Mouse (Mus musculus) ES-E14 (cell line): ENCODE measurements around the gene Slc16a5.

Experiments used
- CHD2 ChIP-seq: IDR thresholded peaks from 2 replicates; pipeline ENCODE4 v1.6.1; 2014; ENCODE audit warnings: mild to moderate bottlenecking, low read depth, low read length, inconsistent platforms
- ZC3H11A ChIP-seq: IDR thresholded peaks from 2 replicates; pipeline ENCODE4 v1.6.1; 2012; ENCODE audit warnings: low read depth, mild to moderate bottlenecking, inconsistent platforms, low read length, borderline replicate concordance

- TF ChIP-seq ZC3H11A, result no peak
- no peak for TF ChIP-seq CHD2
These were observed 33.0 kb upstream of the Slc16a5 start for GRCm38 (mm10) chr11:115429307-115429706.
